Mouse (Mus musculus) liver, adult 2 months (tissue): ENCODE measurements around the gene Rdh1.

Experiments
- CTCF ChIP-seq: fragments of 200-500 bp; IDR thresholded peaks from 2 replicates; pipeline ENCODE4 v1.5.1; 2011; ENCODE audit warnings: low read depth, low read length, control low read depth
- POLR2A ChIP-seq: fragments of 200-500 bp; IDR thresholded peaks from 2 replicates; pipeline ENCODE4 v1.6.1; 2011; ENCODE audit warnings: low read length, control low read depth; ENCODE audit not compliant: insufficient read depth; ENCODE audit errors: extremely low read depth

DNA sequence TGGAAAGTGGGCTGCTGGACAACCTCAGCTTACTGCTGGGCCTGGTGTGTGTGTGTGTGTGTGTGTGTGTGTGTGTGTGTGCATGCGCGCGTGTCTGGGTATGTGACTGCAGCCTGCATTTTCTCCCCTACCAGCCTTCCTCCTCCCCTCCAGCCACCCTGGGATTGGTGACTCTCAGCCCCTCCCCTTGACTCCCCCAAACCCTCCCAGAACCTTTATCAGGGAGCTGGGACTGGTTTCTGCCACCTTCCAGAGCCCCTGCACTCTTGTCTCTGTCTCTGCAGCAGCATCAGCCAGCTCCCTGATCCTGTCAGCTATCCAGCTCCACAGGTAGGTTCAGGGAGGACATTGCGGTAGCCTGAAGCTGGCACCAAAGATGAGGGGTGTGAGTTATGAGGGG lies 34.4 kb upstream of the Rdh1 start:
- TF ChIP-seq POLR2A (no peak), CTCF (no peak)
